Mouse (Mus musculus) spleen, embryonic (tissue): ENCODE data around the gene Osbpl10.
"Not testable (repeated sequence)": the region's sequence is repeated elsewhere in the genome, so short reads cannot be mapped to it uniquely, and the experiment has no call there.

Experiments
- CTCF ChIA-PET: fragments of 350-600 bp; sonication (Branson Sonifier 250); formaldehyde crosslinking; loops from one replicate; lab custom pipeline; 2022; lab: Charles Lee

The Osbpl10 gene

DNA sequence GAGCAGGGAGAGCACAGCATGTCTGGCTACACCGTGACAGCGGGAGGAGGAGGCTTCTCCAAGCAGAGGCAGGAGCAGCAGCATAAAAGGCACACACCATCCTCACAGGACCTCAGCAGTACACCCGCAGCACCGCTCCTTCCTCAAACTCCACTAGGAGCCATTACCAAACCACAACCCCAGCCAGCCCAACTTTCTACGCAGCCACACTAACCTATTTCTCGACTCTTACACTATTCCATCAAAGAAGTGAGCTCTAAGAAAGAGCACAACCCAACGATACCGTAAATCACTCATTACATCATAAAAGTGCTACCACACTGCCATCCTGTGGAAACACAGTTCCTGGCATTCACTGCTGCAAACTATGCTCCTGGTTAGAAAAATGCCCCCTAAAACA is 283.1 kb downstream of the Osbpl10 start:
- CTCF ChIA-PET: interaction anchor here (0.5 kb wide), 1 partner anchor 551 kb away, joined by 17 read pairs; no protein-coding TSS in a partner anchor

DNA sequence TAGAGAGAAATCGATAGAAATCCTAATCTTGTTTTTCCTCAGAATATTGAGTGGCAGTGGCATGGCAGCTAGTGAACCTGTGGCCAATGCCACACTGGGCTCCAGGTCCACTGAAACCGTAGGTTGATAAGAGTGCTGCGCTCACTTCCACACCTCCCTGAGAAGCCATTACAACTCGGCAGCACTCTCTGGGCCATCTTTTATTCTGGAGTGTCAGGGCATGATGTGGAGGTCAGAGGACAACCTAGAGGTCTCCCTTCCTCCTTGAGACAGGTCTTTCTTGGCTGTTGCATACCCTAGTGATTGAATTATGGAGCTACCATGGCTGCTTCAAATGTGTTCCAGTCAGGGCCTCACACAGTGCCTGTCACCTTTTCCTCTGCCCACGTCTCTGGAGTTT is 283.5 kb downstream of the Osbpl10 start:
- CTCF ChIA-PET: interaction anchor here (0.5 kb wide), 1 partner anchor 551 kb away, joined by 17 read pairs; no protein-coding TSS in a partner anchor

DNA sequence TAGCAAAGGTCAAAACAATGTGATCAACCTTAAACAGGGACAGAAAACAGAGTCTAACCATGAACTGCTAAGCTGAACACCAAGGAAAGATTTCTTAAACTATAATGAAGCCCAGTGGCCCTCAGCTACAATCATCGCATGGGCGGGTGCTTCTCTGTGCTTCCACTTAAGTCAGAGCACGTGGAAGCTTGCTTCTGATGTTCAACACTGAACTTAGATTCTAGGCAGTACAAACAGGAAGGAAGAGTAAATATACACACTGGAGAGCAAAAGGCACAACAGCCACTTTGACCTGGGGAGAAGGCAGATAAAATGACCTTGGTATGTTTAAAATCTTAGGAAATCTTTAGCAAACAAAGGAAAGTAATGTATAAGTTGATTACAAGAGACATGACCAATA is 293.2 kb downstream of the Osbpl10 start:
- CTCF ChIA-PET: no interaction called here

DNA sequence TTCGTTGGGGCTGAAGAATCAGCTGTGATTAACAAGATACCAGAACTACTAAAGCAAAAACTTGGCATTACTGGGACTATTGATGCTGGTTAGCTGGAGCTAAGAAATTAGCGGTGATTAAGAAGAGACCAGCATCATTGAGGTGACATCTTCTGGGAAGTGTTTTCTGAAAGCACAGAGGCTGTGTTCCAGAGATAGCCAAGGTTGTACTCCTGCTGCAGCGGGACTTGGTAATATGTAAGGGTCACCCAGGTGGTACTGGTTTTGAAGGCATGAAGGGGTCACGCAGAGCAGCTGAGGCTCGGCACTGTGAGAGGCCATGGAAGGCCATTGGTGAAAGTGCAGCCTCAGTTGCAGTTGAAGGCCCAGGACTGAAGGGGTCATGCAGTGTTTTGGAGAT is 294.1 kb downstream of the Osbpl10 start:
- CTCF ChIA-PET: not testable (repeated sequence)

DNA sequence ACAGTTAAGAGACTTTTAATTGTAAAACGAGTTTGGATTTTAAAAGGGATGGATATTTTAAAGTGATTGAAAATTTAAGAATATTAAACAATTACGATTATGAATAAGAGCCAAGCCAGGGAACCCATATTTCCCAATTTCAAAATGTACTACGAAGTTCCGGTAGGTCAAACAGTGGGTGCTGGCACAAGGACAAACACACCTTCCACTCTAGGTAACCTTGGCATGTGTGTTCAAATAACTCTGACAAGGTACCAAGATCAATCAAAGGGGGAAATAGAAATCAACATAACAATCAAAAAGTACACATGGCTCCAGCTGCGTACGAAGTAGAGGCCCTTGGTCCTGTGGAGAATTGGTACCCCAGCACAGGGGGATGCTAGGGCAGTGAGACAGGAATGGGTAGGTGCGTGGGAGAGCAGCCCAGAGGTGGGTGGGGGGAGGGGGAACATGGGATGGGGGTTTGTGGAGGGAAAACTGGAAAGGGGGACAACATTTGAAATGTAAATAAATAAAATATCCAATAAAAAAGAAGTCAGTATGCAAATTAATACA is 294.8 kb downstream of the Osbpl10 start:
- CTCF ChIA-PET: no interaction called here

DNA sequence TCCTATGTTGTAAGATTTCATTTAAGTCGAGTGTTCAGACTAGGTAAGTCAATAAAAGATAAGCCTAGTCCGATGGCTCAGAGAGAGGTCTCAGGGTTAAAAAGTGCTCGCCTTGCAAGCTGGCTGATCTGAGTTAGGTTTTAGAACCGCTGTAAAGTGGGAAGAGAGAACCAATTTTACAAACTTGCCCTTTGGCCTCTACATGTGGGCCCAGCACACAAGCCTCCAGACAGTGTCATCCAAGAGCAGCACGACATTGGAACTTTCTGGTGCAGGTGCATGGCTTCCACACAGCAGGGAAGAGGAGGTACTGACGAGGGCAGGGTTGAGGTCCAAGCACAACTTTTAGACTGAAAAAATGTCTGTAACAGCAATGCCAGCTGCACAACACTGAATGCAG is 296.4 kb downstream of the Osbpl10 start:
- CTCF ChIA-PET: no interaction called here

DNA sequence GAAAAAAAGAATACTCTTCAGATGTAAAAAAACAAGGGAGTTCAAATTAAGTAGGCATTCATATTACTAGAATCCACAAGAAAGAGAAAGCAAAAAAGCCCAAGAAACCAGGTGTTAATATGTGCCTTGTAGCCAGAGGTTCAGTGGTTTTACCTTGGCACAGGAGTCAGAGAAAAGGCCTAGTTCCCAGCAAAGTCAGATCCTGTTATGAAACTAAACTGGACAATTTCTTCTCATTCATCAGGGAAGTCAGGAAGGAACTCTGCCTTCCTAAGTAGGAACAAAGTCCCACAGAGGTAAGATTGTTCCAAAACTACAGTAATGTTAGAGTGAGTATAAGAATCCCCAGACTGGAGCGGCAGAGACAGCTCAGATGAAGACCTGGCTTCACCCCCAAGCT is 300.3 kb downstream of the Osbpl10 start:
- CTCF ChIA-PET: no interaction called here
